Mouse (Mus musculus) midbrain, postnatal 0 days (tissue): ENCODE data around the gene Kcnip2. TPM values are rescaled to one million over a fixed set of nuclear protein-coding genes. Genes with fewer than 3 reads are reported as not detected.

Experiments
- ATAC-seq: fragments of 200-750 bp; cut with Nextera tagmentation; 2 replicates; pipeline ENCODE4 v1.8.0; 2017; ENCODE audit warnings: moderate number of reproducible peaks, mild to moderate bottlenecking, moderate TSS enrichment, moderate library complexity; ENCODE audit not compliant: low FRiP score
- DNase-seq: peaks from one replicate; pipeline ENCODE4 v3.0.0-alpha.2; 2015; ENCODE audit warnings: low spot score
- H3K27ac ChIP-seq: fragments of 300-500 bp; sonication (generic); 2 replicates; pipeline ENCODE4 v1.5.1; 2014; ENCODE audit warnings: low read depth, mild to moderate bottlenecking, low read length, mixed read lengths
- H3K27me3 ChIP-seq: fragments of 300-500 bp; sonication (generic); 2 replicates; pipeline ENCODE4 v1.6.1; 2014; ENCODE audit warnings: low read length, control low read depth, mixed read lengths; ENCODE audit not compliant: insufficient read depth
- H3K36me3 ChIP-seq: fragments of 300-500 bp; sonication (generic); 2 replicates; pipeline ENCODE4 v1.6.1; 2014; ENCODE audit warnings: low read length, control low read depth, mixed read lengths; ENCODE audit not compliant: insufficient read depth
- H3K4me1 ChIP-seq: fragments of 300-500 bp; sonication (generic); 2 replicates; pipeline ENCODE4 v1.6.1; 2014; ENCODE audit warnings: mild to moderate bottlenecking, control low read depth, antibody characterized with exemption, low read length, mixed read lengths; ENCODE audit not compliant: insufficient read depth
- H3K4me2 ChIP-seq: fragments of 300-500 bp; sonication (generic); 2 replicates; pipeline ENCODE4 v1.6.1; 2014; ENCODE audit warnings: low read depth, mild to moderate bottlenecking, low read length, mixed read lengths; ENCODE audit not compliant: poor library complexity, severe bottlenecking
- H3K4me3 ChIP-seq: fragments of 300-500 bp; sonication (generic); 2 replicates; pipeline ENCODE4 v1.5.1; 2014; ENCODE audit warnings: low read depth, mild to moderate bottlenecking, low read length, moderate library complexity
- H3K9ac ChIP-seq: fragments of 300-500 bp; sonication (generic); replicated peaks from 2 replicates; pipeline ENCODE4 v1.6.1; 2014; ENCODE audit warnings: mild to moderate bottlenecking, low read length, moderate library complexity, mixed read lengths; ENCODE audit not compliant: poor library complexity, severe bottlenecking
- H3K9me3 ChIP-seq: fragments of 300-500 bp; sonication (generic); 2 replicates; pipeline ENCODE4 v1.6.1; 2016; ENCODE audit warnings: low read length, control low read depth
- CTCF ChIP-seq: IDR thresholded peaks from 2 replicates; pipeline ENCODE4 v1.5.1; 2016; ENCODE audit warnings: antibody characterized with exemption, mild to moderate bottlenecking
- WGBS: fragments of 180-500 bp; shearing (Covaris S2); extraction: QIAGEN DNeasy Blood & Tissue Kit; methylation state at CpG from one replicate; pipeline ENCODE4 v1.1.7; 2014; 5-methylcytosine and 5-hydroxymethylcytosine counted together
- polyA plus RNA-seq: library from polyadenylated mRNA; unstranded; fragments of >200 nt; fragmentation: Nextera tagmentation; extraction: Ambion mirVana; gene quantifications from 2 replicates; pipeline ENCODE4 v1.2.1, GENCODE M21; 2015
- total RNA-seq: library from RNA; depleted of rRNA; stranded (reverse); fragments of >200 nt; gene quantifications from 2 replicates; pipeline ENCODE4 v1.2.3, GENCODE M21; 2014

Gene Kcnip2
- total and polyA plus RNA-seq, 2 experiments from 2014 or later = 14.2 to 21.2 TPM

- no peaks in the 10 kb centered on the region for H3K9me3 ChIP-seq
- peak overlapping the region; percentile 81; the same call in 1 of the 2 replicates for H3K4me3 ChIP-seq
- H3K27me3 ChIP-seq = no peaks in the 10 kb centered on the region
- H3K27ac ChIP-seq = no peak overlapping the region
- DNase-seq (no peak), ATAC-seq (no peak)
- H3K36me3 ChIP-seq = peaks cover 20% of the 10 kb centered on the region; the same call in 1 of the 2 replicates
- H3K4me1 ChIP-seq = peaks cover 12% of the 10 kb centered on the region; the same call in 1 of the 2 replicates
- H3K4me2 ChIP-seq = peak overlapping the region; percentile 60
- H3K9ac ChIP-seq = no peak overlapping the region
- WGBS = 82% methylated on average over 13 of the region's 13 CpGs
- TF ChIP-seq CTCF = no peak
Measured at GRCm38 (mm10) chr19:45780350-45780915, 35.4 kb downstream of the Kcnip2 start.

DNA sequence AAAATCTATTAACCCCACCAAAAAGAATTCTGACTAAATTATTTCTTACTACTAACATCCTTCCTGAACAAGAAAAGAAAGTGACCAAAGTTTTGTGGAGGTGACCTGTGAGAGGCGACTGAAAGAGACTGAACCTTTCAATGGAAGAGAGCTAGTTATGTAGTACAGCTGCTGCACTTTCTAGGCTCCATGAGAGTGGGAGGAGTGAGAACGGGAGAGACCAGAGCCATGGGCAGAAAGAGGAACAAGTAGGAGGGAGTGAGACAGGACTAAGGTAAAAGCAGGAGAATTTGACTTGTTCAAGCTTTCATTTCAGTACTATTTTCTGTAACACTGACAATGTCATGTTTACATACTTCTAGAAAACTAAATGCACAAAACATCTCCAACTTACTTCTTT lies 40.4 kb downstream of the Kcnip2 start:
- peaks cover 48% of the 10 kb centered on the region for H3K36me3 ChIP-seq
- no peak overlapping the region for H3K4me2 ChIP-seq
- H3K9me3 ChIP-seq = no peaks in the 10 kb centered on the region
- 89% methylated on average over 2 of the region's 2 CpGs for WGBS
- no peak overlapping the region for H3K27ac ChIP-seq
- TF ChIP-seq CTCF = no peak
- no peaks in the 10 kb centered on the region for H3K27me3 ChIP-seq
- ATAC-seq = no peak
- no peak overlapping the region for H3K4me3 ChIP-seq
- DNase-seq = no peak
- H3K4me1 ChIP-seq = peaks cover 5% of the 10 kb centered on the region; the same call in 1 of the 2 replicates
- no peak overlapping the region for H3K9ac ChIP-seq

- no peaks in the 10 kb centered on the region for H3K27me3 ChIP-seq
- no peak overlapping the region for H3K4me3 ChIP-seq
- TF ChIP-seq CTCF = no peak
- no peak overlapping the region for H3K27ac ChIP-seq
- peaks cover 63% of the 10 kb centered on the region for H3K36me3 ChIP-seq
- no peaks in the 10 kb centered on the region for H3K4me1 ChIP-seq
- no peak overlapping the region for H3K9ac ChIP-seq
- WGBS = 91% methylated on average over 5 of the region's 5 CpGs
- H3K9me3 ChIP-seq = no peaks in the 10 kb centered on the region
- no peak overlapping the region for H3K4me2 ChIP-seq
- DNase-seq = no peak
- no peak for ATAC-seq
Measured at GRCm38 (mm10) chr19:45771501-45771900, 44.4 kb downstream of the Kcnip2 start.

- H3K36me3 ChIP-seq = peaks cover 61% of the 10 kb centered on the region
- no peaks in the 10 kb centered on the region for H3K27me3 ChIP-seq
- no peaks in the 10 kb centered on the region for H3K9me3 ChIP-seq
- no peak for TF ChIP-seq CTCF
- no peak overlapping the region for H3K4me2 ChIP-seq
- H3K9ac ChIP-seq = no peak overlapping the region
- WGBS = 90% methylated on average over 3 of the region's 3 CpGs
- no peak overlapping the region for H3K4me3 ChIP-seq
- no peak for ATAC-seq
- no peak for DNase-seq
- H3K27ac ChIP-seq = no peak overlapping the region
- H3K4me1 ChIP-seq = no peaks in the 10 kb centered on the region
Measured at GRCm38 (mm10) chr19:45760810-45761209, 55.1 kb downstream of the Kcnip2 start.

DNA sequence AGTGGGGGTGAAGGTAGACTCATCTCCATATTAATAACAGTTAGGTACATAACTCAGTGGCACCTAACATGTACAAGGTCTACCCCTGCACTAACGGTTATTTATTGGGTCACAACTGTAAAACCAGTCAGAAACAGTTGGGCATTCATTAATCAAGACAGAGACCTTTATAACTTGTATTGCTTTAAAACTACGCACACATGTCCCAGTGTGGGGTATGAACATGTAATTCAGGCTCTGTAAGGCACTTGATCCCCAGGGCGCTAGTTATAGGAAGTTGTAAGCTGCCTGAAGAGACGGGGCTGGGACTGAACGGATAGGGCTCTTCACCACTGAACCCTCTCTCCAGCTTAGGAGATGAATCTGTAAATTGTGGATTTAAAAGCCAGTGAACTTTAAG lies 57.2 kb downstream of the Kcnip2 start:
- DNase-seq (no peak), ATAC-seq (no peak)
- Histone ChIP-seq H3K36me3 (peaks cover 65% of the 10 kb centered on the region), H3K27ac (no peak overlapping the region), H3K9me3 (no peaks in the 10 kb centered on the region), H3K4me3 (no peak overlapping the region), H3K4me2 (no peak overlapping the region), H3K4me1 (no peaks in the 10 kb centered on the region), H3K27me3 (no peaks in the 10 kb centered on the region), H3K9ac (no peak overlapping the region)
- TF ChIP-seq CTCF = no peak
- 91% methylated on average over 5 of the region's 5 CpGs for WGBS

DNA sequence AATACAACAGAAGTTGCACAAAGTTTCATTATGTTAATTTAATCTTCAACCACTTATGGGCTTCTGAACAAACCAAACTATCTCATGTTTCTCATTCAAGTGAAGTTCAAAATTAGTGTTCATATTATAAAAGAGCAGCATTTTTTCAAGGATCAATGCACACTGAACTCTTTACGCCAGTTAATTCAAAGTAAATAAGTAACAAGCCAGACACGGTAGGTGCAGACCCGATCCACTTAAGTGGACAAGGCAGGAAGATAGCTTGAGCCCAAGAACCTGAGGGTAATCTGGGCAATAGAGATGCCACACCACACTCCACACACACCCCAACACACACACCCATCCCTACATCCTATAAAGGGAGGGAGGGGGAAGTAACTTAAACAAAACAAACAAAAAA lies 62.3 kb downstream of the Kcnip2 start:
- Histone ChIP-seq H3K9me3 (no peaks in the 10 kb centered on the region), H3K4me2 (no peak overlapping the region), H3K4me1 (0 out of 2 replicates have a peak, but pooled peaks cover 3% of the 10 kb centered on the region), H3K27me3 (no peaks in the 10 kb centered on the region), H3K4me3 (no peak overlapping the region), H3K9ac (no peak overlapping the region), H3K36me3 (peaks cover 50% of the 10 kb centered on the region), H3K27ac (no peak overlapping the region)
- DNase-seq = no peak
- ATAC-seq = no peak
- 90% methylated on average over 3 of the region's 3 CpGs for WGBS
- no peak for TF ChIP-seq CTCF
